Comparison of ENCODE assay signal across 8 mouse cellular contexts in the genomic region with DNA sequence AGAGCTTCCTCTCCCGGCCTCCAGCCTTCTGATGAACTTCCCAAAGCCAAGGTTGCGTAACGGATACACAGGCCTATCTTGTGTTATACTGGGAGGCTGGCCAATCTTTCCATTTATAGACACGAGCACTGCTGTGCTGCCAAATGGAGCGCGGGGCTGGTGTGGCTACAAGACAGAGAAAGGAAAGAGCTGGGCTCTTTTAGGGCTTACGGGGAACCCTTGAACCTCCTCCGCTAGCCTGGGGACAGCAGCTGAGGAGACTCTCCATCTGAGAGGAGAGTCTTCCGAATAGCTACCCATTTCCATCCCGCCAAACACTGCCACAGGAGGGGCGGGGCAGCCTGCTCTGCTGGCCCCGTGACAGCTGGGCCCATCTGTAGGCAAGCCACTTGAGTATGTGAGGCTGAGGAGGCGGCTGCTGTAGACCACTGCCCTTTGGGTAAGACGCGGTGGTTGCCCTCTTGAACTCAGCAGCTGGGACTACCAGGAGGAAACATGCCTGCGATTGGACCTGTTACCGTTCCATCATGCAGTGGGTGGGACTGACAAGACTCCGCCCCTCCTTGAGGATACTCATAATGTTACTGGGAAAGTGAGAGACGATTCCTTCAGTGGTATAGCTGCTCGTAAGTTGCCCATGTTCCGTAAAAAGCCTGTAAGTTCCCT. TPM values are rescaled to one million over a fixed set of nuclear protein-coding genes. Genes with fewer than 3 reads are reported as not detected.
DNase-seq lines count a peak whose midpoint lies in the region; ATAC-seq and TF ChIP-seq lines count a peak whose summit lies in the region.

No protein-coding gene starts in this region.

- 51% methylated on average over 21 of the region's 21 CpGs for WGBS in hindbrain, embryonic 15.5 days

- DNase-seq in ZHBTc4 (ENCODE audit: low read depth, low spot score): peak; percentile 71
- peak; percentile 95 for DNase-seq in cerebellum, adult 9-11 months
- DNase-seq in gastrocnemius, adult 2 months: peak; percentile 90
- peak; percentile 72 for DNase-seq in left cerebral cortex, adult 11 months (ENCODE audit: low spot score)
- DNase-seq in lung, postnatal 4 days: peak; percentile 89 to 94
- DNase-seq in right cerebral cortex, postnatal 4 days: peak; percentile 48

- H3K4me1 ChIP-seq in hindbrain, embryonic 15.5 days (replicated peaks): peaks cover 18% of the 10 kb centered on the region

- no peaks in the 10 kb centered on the region for H3K27me3 ChIP-seq in hindbrain, embryonic 15.5 days

- H3K36me3 ChIP-seq in hindbrain, embryonic 15.5 days: no peaks in the 10 kb centered on the region

- peak overlapping the region; percentile 95 for H3K27ac ChIP-seq in gastrocnemius, adult 2 months
- peak overlapping the region; percentile 79 for H3K27ac ChIP-seq in hindbrain, embryonic 15.5 days (replicated peaks)

- no peak overlapping the region for H3K9ac ChIP-seq in hindbrain, embryonic 15.5 days

- peak; percentile 23; the same call in 1 of the 2 replicates for TF ChIP-seq CTCF in gastrocnemius, adult 2 months (IDR thresholded peaks at IDR 0.05)

- H3K4me2 ChIP-seq in hindbrain, embryonic 15.5 days: peak overlapping the region; percentile 38

- peak; percentile 80 for ATAC-seq in hindbrain, embryonic 15.5 days (ENCODE audit: low FRiP score, low read depth)
- no peak for ATAC-seq in inflammation-experienced regulatory T-cells, adult 6 months

- no peaks in the 10 kb centered on the region for H3K9me3 ChIP-seq in hindbrain, embryonic 15.5 days

- peak overlapping the region; percentile 81 for H3K4me3 ChIP-seq in gastrocnemius, adult 2 months
- no peak overlapping the region for H3K4me3 ChIP-seq in hindbrain, embryonic 15.5 days

- intact Hi-C loops in gastrocnemius, adult 2 months (cut with DNase I): loop anchor here (2.0 to 10.0 kb wide), 2 partner anchors 40 to 296 kb away; no protein-coding TSS in a partner anchor

RNA-seq across cellular contexts. Expression of gene Mgst2, which starts 48.7 kb away (rescaled TPM):
- total RNA-seq in gastrocnemius, adult 2 months (2021): under 1 TPM; 0.39 to 0.61 TPM
- 0.36 and 0.59 TPM in 2 replicates for polyA plus RNA-seq in hindbrain, embryonic 15.5 days (2015; fragmentation: Nextera tagmentation; extraction: Ambion mirVana)
- polyA plus RNA-seq in inflammation-experienced regulatory T-cells, adult 6 months (2017; shearing (Covaris generic)): 100 to 1,000 TPM in 1 of 3 experiments, 10 to 100 TPM in 2; 13.4 to 184 (median 82.2) TPM
